Mouse (Mus musculus) midbrain, embryonic 11.5 days (tissue): ENCODE measurements around the gene Mta3. TPM values are rescaled to one million over a fixed set of nuclear protein-coding genes. Genes with fewer than 3 reads are reported as not detected.

ENCODE experiments used
- ATAC-seq: fragments of 200-750 bp; cut with Nextera tagmentation; 2 replicates; pipeline ENCODE4 v1.8.0; 2017; ENCODE audit warnings: moderate TSS enrichment, moderate library complexity; ENCODE audit not compliant: low FRiP score
- DNase-seq: peaks from one replicate; pipeline ENCODE4 v3.0.0; 2015; ENCODE audit warnings: low spot score; ENCODE audit errors: missing footprints
- H3K27ac ChIP-seq: fragments of 300-500 bp; sonication (generic); 2 replicates; pipeline ENCODE4 v1.5.1; 2014; ENCODE audit warnings: low read depth, low read length
- H3K27me3 ChIP-seq: fragments of 300-500 bp; sonication (generic); 2 replicates; pipeline ENCODE4 v1.6.1; 2014; ENCODE audit warnings: mild to moderate bottlenecking, low read length, moderate library complexity, mixed read lengths; ENCODE audit not compliant: control insufficient read depth, insufficient read depth
- H3K36me3 ChIP-seq: fragments of 300-500 bp; sonication (generic); 2 replicates; pipeline ENCODE4 v1.6.1; 2014; ENCODE audit warnings: mild to moderate bottlenecking, low read length, moderate library complexity, mixed read lengths; ENCODE audit not compliant: control insufficient read depth, insufficient read depth
- H3K4me1 ChIP-seq: fragments of 300-500 bp; sonication (generic); 2 replicates; pipeline ENCODE4 v1.6.1; 2014; ENCODE audit warnings: low read length; ENCODE audit not compliant: control insufficient read depth, insufficient read depth
- H3K4me2 ChIP-seq: fragments of 300-500 bp; sonication (generic); 2 replicates; pipeline ENCODE4 v1.6.1; 2014; ENCODE audit warnings: mild to moderate bottlenecking, moderate library complexity
- H3K4me3 ChIP-seq: fragments of 300-500 bp; sonication (generic); 2 replicates; pipeline ENCODE4 v1.5.1; 2014; ENCODE audit warnings: low read depth, low read length
- H3K9ac ChIP-seq: fragments of 300-500 bp; sonication (generic); 2 replicates; pipeline ENCODE4 v1.6.1; 2014; ENCODE audit warnings: low read length
- H3K9me3 ChIP-seq: fragments of 300-500 bp; sonication (generic); 2 replicates; pipeline ENCODE4 v1.6.1; 2016; ENCODE audit warnings: low read length; ENCODE audit not compliant: control insufficient read depth
- WGBS: fragments of 180-500 bp; shearing (Covaris S2); extraction: QIAGEN DNeasy Blood & Tissue Kit; methylation state at CpG from one replicate; pipeline ENCODE4 v1.1.7; 2014; 5-methylcytosine and 5-hydroxymethylcytosine counted together
- polyA plus RNA-seq: library from polyadenylated mRNA; unstranded; fragments of >200 nt; fragmentation: Nextera tagmentation; extraction: Ambion mirVana; gene quantifications from 2 replicates; pipeline ENCODE4 v1.2.1, GENCODE M21; 2014

Gene Mta3
- polyA plus RNA-seq, 1 experiment from 2014 or later, result 28.8 TPM

DNA sequence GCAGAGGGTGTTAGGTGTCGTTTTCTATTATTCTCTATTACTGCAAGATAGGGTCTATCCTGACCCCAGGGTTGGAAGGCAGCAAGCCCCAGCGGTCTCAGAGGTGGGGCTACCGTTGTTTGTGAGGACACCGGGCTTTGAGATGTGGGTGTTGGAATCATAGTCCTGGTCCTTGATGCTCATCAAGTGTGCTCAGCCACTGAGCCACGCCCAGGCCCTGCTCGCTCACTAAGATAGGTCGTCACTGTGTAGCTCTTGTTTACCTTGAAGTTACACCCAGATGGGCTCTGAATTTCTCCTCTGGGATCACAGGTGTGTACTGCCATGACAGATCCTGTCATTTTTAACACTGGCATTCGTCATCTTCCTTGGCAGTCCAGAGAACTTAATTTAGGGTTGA, 31.8 kb downstream of the Mta3 start:
- no peak overlapping the region for H3K27ac ChIP-seq
- ATAC-seq, result no peak
- 93% methylated on average over 8 of the region's 8 CpGs for WGBS
- H3K4me3 ChIP-seq, result no peak overlapping the region
- DNase-seq, result no peak
- H3K4me1 ChIP-seq, result no peaks in the 10 kb centered on the region
- no peaks in the 10 kb centered on the region for H3K36me3 ChIP-seq
- no peak overlapping the region for H3K9ac ChIP-seq
- no peaks in the 10 kb centered on the region for H3K27me3 ChIP-seq
- no peak overlapping the region for H3K4me2 ChIP-seq
- no peaks in the 10 kb centered on the region for H3K9me3 ChIP-seq

DNA sequence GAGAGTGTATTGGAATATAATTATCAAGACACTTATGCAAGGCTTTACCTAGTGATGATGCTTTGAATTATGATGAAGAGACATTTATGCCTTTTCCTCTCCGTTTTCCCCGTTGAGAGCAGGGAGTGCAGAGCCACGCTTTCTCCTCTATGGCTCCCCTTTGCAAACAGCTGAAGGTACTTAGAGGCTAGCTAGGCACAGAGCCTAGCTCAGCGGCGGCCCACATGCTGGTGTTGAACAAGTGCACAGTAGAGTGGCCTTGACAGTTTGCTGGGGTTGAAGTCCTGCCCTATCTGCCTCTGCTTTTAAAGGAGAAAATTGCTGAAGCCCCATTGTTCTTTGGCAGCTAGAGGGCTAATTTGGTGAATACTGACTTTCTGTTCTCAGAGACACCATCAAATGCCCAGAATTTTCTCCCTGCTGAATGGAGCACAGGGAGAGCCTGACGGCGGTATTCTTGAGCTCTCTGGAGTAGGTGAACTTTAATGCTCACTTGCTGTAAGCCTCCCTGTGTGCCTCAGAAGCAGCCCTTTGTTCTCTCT, 34.2 kb downstream of the Mta3 start:
- no peak overlapping the region for H3K4me3 ChIP-seq
- no peak overlapping the region for H3K4me2 ChIP-seq
- H3K9me3 ChIP-seq, result no peaks in the 10 kb centered on the region
- ATAC-seq, result no peak
- no peaks in the 10 kb centered on the region for H3K4me1 ChIP-seq
- H3K36me3 ChIP-seq, result no peaks in the 10 kb centered on the region
- H3K9ac ChIP-seq, result no peak overlapping the region
- H3K27ac ChIP-seq, result no peak overlapping the region
- no peaks in the 10 kb centered on the region for H3K27me3 ChIP-seq
- DNase-seq, result no peak
- WGBS, result 84% methylated on average over 7 of the region's 7 CpGs

- Histone ChIP-seq H3K4me1 (no peaks in the 10 kb centered on the region), H3K36me3 (no peaks in the 10 kb centered on the region), H3K27me3 (no peaks in the 10 kb centered on the region), H3K9me3 (no peaks in the 10 kb centered on the region), H3K4me2 (no peak overlapping the region), H3K4me3 (no peak overlapping the region), H3K27ac (no peak overlapping the region), H3K9ac (no peak overlapping the region)
- 81% methylated on average over 6 of the region's 6 CpGs for WGBS
- ATAC-seq (no peak), DNase-seq (no peak)
Observed at GRCm38 (mm10) chr17:83741243-83741642, 35.3 kb downstream of the Mta3 start.

GRCm38 (mm10) chr17:83744231-83744824, 38.4 kb downstream of the Mta3 start:
- no peak for ATAC-seq
- no peak for DNase-seq
- H3K27ac ChIP-seq, result no peak overlapping the region
- H3K36me3 ChIP-seq, result no peaks in the 10 kb centered on the region
- no peaks in the 10 kb centered on the region for H3K27me3 ChIP-seq
- H3K9me3 ChIP-seq, result no peaks in the 10 kb centered on the region
- no peak overlapping the region for H3K4me2 ChIP-seq
- H3K9ac ChIP-seq, result no peak overlapping the region
- 95% methylated on average over 11 of the region's 11 CpGs for WGBS
- no peak overlapping the region for H3K4me3 ChIP-seq
- no peaks in the 10 kb centered on the region for H3K4me1 ChIP-seq

DNA sequence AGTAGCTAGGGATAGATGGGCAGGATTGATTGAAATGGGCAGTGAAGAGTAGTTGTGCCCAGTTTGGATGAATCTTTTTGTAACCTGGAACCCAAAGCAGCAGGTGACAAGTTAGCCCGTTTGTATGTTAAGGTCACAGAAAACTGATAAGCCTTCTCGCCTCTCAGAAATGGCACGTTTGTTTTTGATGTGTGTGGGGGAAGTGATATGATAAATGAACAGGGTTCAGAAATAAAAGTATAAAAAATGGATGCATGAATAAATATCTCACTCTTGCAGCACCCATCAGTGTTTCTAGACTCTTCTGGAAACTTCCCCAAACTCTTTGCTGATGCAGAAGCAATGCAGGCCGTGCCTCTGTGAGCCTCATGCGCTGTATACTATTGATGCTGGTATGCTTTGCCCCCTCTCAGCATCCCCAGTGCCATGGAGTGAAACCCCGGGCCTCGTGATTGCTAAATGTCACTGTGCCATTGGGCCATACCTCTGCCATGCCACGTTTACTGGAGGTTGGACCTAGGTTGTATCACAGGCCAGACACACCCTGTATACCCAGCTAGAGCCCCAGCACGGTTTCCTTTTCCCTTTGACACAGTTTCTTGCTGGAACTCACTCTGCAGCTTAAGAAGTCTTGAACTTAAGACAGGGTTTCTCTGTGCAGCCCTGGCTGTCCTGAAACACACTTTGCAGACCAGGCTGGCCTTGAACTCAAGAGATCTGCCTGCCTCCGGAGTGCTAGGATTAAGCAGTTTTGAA, 41.6 kb downstream of the Mta3 start:
- Histone ChIP-seq H3K36me3 (no peaks in the 10 kb centered on the region), H3K27me3 (no peaks in the 10 kb centered on the region), H3K9me3 (no peaks in the 10 kb centered on the region), H3K4me1 (no peaks in the 10 kb centered on the region), H3K9ac (no peak overlapping the region), H3K4me3 (no peak overlapping the region), H3K4me2 (no peak overlapping the region), H3K27ac (no peak overlapping the region)
- WGBS, result 91% methylated on average over 10 of the region's 10 CpGs
- ATAC-seq, result no peak
- DNase-seq, result no peak

- DNase-seq (no peak), ATAC-seq (no peak)
- H3K4me3 ChIP-seq, result no peak overlapping the region
- no peaks in the 10 kb centered on the region for H3K36me3 ChIP-seq
- no peaks in the 10 kb centered on the region for H3K27me3 ChIP-seq
- H3K9ac ChIP-seq, result no peak overlapping the region
- no peak overlapping the region for H3K4me2 ChIP-seq
- H3K9me3 ChIP-seq, result no peaks in the 10 kb centered on the region
- H3K27ac ChIP-seq, result no peak overlapping the region
- WGBS, result 93% methylated on average over 5 of the region's 5 CpGs
- H3K4me1 ChIP-seq, result no peaks in the 10 kb centered on the region
Observed at GRCm38 (mm10) chr17:83750216-83750950, 44.4 kb downstream of the Mta3 start.

GRCm38 (mm10) chr17:83753112-83753899, 47.3 kb downstream of the Mta3 start:
- H3K27ac ChIP-seq, result no peak overlapping the region
- no peaks in the 10 kb centered on the region for H3K4me1 ChIP-seq
- H3K4me3 ChIP-seq, result no peak overlapping the region
- no peaks in the 10 kb centered on the region for H3K36me3 ChIP-seq
- WGBS, result 71% methylated on average over 11 of the region's 11 CpGs
- no peak overlapping the region for H3K9ac ChIP-seq
- DNase-seq, result no peak
- no peaks in the 10 kb centered on the region for H3K9me3 ChIP-seq
- no peaks in the 10 kb centered on the region for H3K27me3 ChIP-seq
- no peak for ATAC-seq
- H3K4me2 ChIP-seq, result no peak overlapping the region

- DNase-seq (no peak), ATAC-seq (no peak)
- Histone ChIP-seq H3K27ac (no peak overlapping the region), H3K4me3 (no peak overlapping the region), H3K4me2 (no peak overlapping the region), H3K4me1 (no peaks in the 10 kb centered on the region), H3K9ac (no peak overlapping the region), H3K36me3 (no peaks in the 10 kb centered on the region), H3K9me3 (no peaks in the 10 kb centered on the region), H3K27me3 (no peaks in the 10 kb centered on the region)
- WGBS, result 94% methylated on average over 10 of the region's 10 CpGs
Observed at GRCm38 (mm10) chr17:83758096-83758495, 52.1 kb downstream of the Mta3 start.
